Mouse (Mus musculus): ENCODE data around the gene Gm17428.

Gene Gm17428

GRCm38 (mm10) chr14:55015767-55016111 lies 39.0 kb downstream of the Gm17428 start:
- H3K36me3 ChIP-seq (ENCODE audit: insufficient read depth, low read length) = peaks cover 37% of the 10 kb centered on the region
- peaks cover 10% of the 10 kb centered on the region for H3K4me1 ChIP-seq (replicated peaks; ENCODE audit: low read depth, low read length)

GRCm38 (mm10) chr14:55016876-55017275 lies 40.1 kb downstream of the Gm17428 start:
- Histone ChIP-seq H3K27me3 (ENCODE audit: insufficient read depth, low read length) (no peaks in the 10 kb centered on the region), H3K36me3 (ENCODE audit: insufficient read depth, low read length) (peaks cover 48% of the 10 kb centered on the region), H3K9me3 (ENCODE audit: low read length) (no peaks in the 10 kb centered on the region), H3K4me3 (replicated peaks; ENCODE audit: low read length) (no peak overlapping the region), H3K4me1 (replicated peaks; ENCODE audit: low read depth, low read length) (peaks cover 20% of the 10 kb centered on the region)
- no peak for TF ChIP-seq NANOG (IDR thresholded peaks at IDR 0.05; ENCODE audit: borderline replicate concordance, low read length)
- TF ChIP-seq CTCF (conservative IDR thresholded peaks at IDR 0.05; ENCODE audit: low read length) = no peak
- no peak for TF ChIP-seq POU5F1 (IDR thresholded peaks at IDR 0.05; ENCODE audit: borderline replicate concordance, low read length)

More at GRCm38 (mm10) chr14:55015767-55016111, 39.0 kb downstream of the Gm17428 start:
- peak overlapping the region; percentile 92 for H3K4me3 ChIP-seq (replicated peaks; ENCODE audit: low read length)
- no peaks in the 10 kb centered on the region for H3K9me3 ChIP-seq (ENCODE audit: low read length)
- H3K27me3 ChIP-seq (ENCODE audit: insufficient read depth, low read length) = no peaks in the 10 kb centered on the region
- TF ChIP-seq POU5F1 (IDR thresholded peaks at IDR 0.05; ENCODE audit: borderline replicate concordance, low read length) = no peak
- TF ChIP-seq CTCF (conservative IDR thresholded peaks at IDR 0.05; ENCODE audit: low read length) = no peak
- TF ChIP-seq NANOG (IDR thresholded peaks at IDR 0.05; ENCODE audit: borderline replicate concordance, low read length) = no peak

- Histone ChIP-seq H3K27me3 (ENCODE audit: insufficient read depth, low read length) (no peaks in the 10 kb centered on the region), H3K4me3 (replicated peaks; ENCODE audit: low read length) (no peak overlapping the region), H3K36me3 (ENCODE audit: insufficient read depth, low read length) (peaks cover 79% of the 10 kb centered on the region), H3K9me3 (ENCODE audit: low read length) (no peaks in the 10 kb centered on the region), H3K4me1 (replicated peaks; ENCODE audit: low read depth, low read length) (peaks cover 37% of the 10 kb centered on the region)
- TF ChIP-seq NANOG (IDR thresholded peaks at IDR 0.05; ENCODE audit: borderline replicate concordance, low read length) (no peak), POU5F1 (IDR thresholded peaks at IDR 0.05; ENCODE audit: borderline replicate concordance, low read length) (no peak), CTCF (conservative IDR thresholded peaks at IDR 0.05; ENCODE audit: low read length) (no peak)
These were observed 43.7 kb downstream of the Gm17428 start for GRCm38 (mm10) chr14:55020394-55020793.

GRCm38 (mm10) chr14:55023011-55023410 lies 46.3 kb downstream of the Gm17428 start:
- H3K27me3 ChIP-seq (ENCODE audit: insufficient read depth, low read length) = no peaks in the 10 kb centered on the region
- TF ChIP-seq POU5F1 (IDR thresholded peaks at IDR 0.05; ENCODE audit: borderline replicate concordance, low read length) (no peak), NANOG (IDR thresholded peaks at IDR 0.05; ENCODE audit: borderline replicate concordance, low read length) (no peak), CTCF (conservative IDR thresholded peaks at IDR 0.05; ENCODE audit: low read length) (no peak)
- peaks cover 71% of the 10 kb centered on the region for H3K36me3 ChIP-seq (ENCODE audit: insufficient read depth, low read length)
- no peaks in the 10 kb centered on the region for H3K9me3 ChIP-seq (ENCODE audit: low read length)
- H3K4me1 ChIP-seq (replicated peaks; ENCODE audit: low read depth, low read length) = peaks cover 48% of the 10 kb centered on the region
- H3K4me3 ChIP-seq (replicated peaks; ENCODE audit: low read length) = no peak overlapping the region

- Histone ChIP-seq H3K27me3 (ENCODE audit: insufficient read depth, low read length) (no peaks in the 10 kb centered on the region), H3K4me3 (replicated peaks; ENCODE audit: low read length) (no peak overlapping the region), H3K9me3 (ENCODE audit: low read length) (no peaks in the 10 kb centered on the region), H3K36me3 (ENCODE audit: insufficient read depth, low read length) (peaks cover 65% of the 10 kb centered on the region), H3K4me1 (replicated peaks; ENCODE audit: low read depth, low read length) (peaks cover 59% of the 10 kb centered on the region)
- TF ChIP-seq NANOG (IDR thresholded peaks at IDR 0.05; ENCODE audit: borderline replicate concordance, low read length) = no peak
- TF ChIP-seq CTCF (conservative IDR thresholded peaks at IDR 0.05; ENCODE audit: low read length) = peak; percentile 39
These were observed 47.5 kb downstream of the Gm17428 start for GRCm38 (mm10) chr14:55024236-55024635.

GRCm38 (mm10) chr14:55025527-55025926 lies 48.8 kb downstream of the Gm17428 start:
- H3K4me3 ChIP-seq (replicated peaks; ENCODE audit: low read length) = no peak overlapping the region
- no peaks in the 10 kb centered on the region for H3K9me3 ChIP-seq (ENCODE audit: low read length)
- no peaks in the 10 kb centered on the region for H3K27me3 ChIP-seq (ENCODE audit: insufficient read depth, low read length)
- H3K4me1 ChIP-seq (replicated peaks; ENCODE audit: low read depth, low read length) = peaks cover 70% of the 10 kb centered on the region
- TF ChIP-seq CTCF (conservative IDR thresholded peaks at IDR 0.05; ENCODE audit: low read length) (peak; percentile 10; the same call in 1 of the 2 replicates), POU5F1 (IDR thresholded peaks at IDR 0.05; ENCODE audit: borderline replicate concordance, low read length) (no peak)
- H3K36me3 ChIP-seq (ENCODE audit: insufficient read depth, low read length) = peaks cover 52% of the 10 kb centered on the region
